Mouse (Mus musculus) urinary bladder, postnatal 14 days (tissue): ENCODE measurements at regions not wholly inside any gene's neighbourhood (a gene's known extent, or its start where the extent isn't known, plus 50 kb on each side); places are given as distances from the start of the nearest gene placed in this dataset.

Source experiments
- DNase-seq: peaks from one replicate; pipeline ENCODE4 v3.0.0; 2021; ENCODE audit warnings: low spot score

GRCm38 (mm10) chr9:78903211-78903610, 287.9 kb downstream of the Cd109 start:
- DNase-seq = no peak

- no peak for DNase-seq
Measured at GRCm38 (mm10) chr9:78917336-78917735, 302.0 kb downstream of the Cd109 start.

- DNase-seq = no peak
Measured at GRCm38 (mm10) chr9:78925977-78926593, 310.7 kb downstream of the Cd109 start.

- no peak for DNase-seq
Measured at GRCm38 (mm10) chr9:78941648-78942047, 326.3 kb downstream of the Cd109 start.

- DNase-seq = no peak
Measured at GRCm38 (mm10) chr9:78964813-78965212, 349.5 kb downstream of the Cd109 start.

- DNase-seq = no peak
Measured at GRCm38 (mm10) chr9:78965226-78965950, 350.0 kb downstream of the Cd109 start.

GRCm38 (mm10) chr9:78971731-78972130, 356.4 kb downstream of the Cd109 start:
- DNase-seq = no peak

GRCm38 (mm10) chr9:78983734-78984133, 368.4 kb downstream of the Cd109 start:
- DNase-seq = no peak

- DNase-seq = no peak
Measured at GRCm38 (mm10) chr9:78985184-78985864, 370.0 kb downstream of the Cd109 start.

GRCm38 (mm10) chr9:78991310-78991709, 376.0 kb downstream of the Cd109 start:
- DNase-seq = no peak

GRCm38 (mm10) chr9:79001081-79001480, 385.7 kb downstream of the Cd109 start:
- DNase-seq = no peak

- peak; percentile 12 for DNase-seq
Measured at GRCm38 (mm10) chr9:79001930-79002329, 386.6 kb downstream of the Cd109 start.

GRCm38 (mm10) chr9:79004296-79004980, 389.1 kb downstream of the Cd109 start:
- DNase-seq = no peak

GRCm38 (mm10) chr9:79022291-79022690, 406.9 kb downstream of the Cd109 start:
- DNase-seq = no peak

- no peak for DNase-seq
Measured at GRCm38 (mm10) chr9:79028234-79028633, 412.9 kb downstream of the Cd109 start.

GRCm38 (mm10) chr9:79029456-79029855, 414.1 kb downstream of the Cd109 start:
- DNase-seq = no peak

- no peak for DNase-seq
Measured at GRCm38 (mm10) chr9:79035677-79036076, 420.3 kb downstream of the Cd109 start.

GRCm38 (mm10) chr9:79037054-79037453, 421.7 kb downstream of the Cd109 start:
- DNase-seq = no peak

GRCm38 (mm10) chr9:79038971-79039370, 423.6 kb downstream of the Cd109 start:
- no peak for DNase-seq

GRCm38 (mm10) chr9:79044344-79044743, 429.0 kb downstream of the Cd109 start:
- DNase-seq = no peak

- DNase-seq = peak; percentile 11
Measured at GRCm38 (mm10) chr9:79045314-79045713, 430.0 kb downstream of the Cd109 start.

GRCm38 (mm10) chr9:79071961-79072360, 456.6 kb downstream of the Cd109 start:
- DNase-seq = no peak

GRCm38 (mm10) chr9:79109611-79110010, 494.3 kb downstream of the Cd109 start:
- peak; percentile 3 for DNase-seq
